Mouse (Mus musculus) spleen, adult 2 months (tissue): ENCODE measurements at regions not wholly inside any gene's neighbourhood (a gene's known extent, or its start where the extent isn't known, plus 50 kb on each side); places are given as distances from the start of the nearest gene placed in this dataset.

Experiments used
- DNase-seq, 2 experiments: peaks; one replicate each; pipeline versions ENCODE4 v3.0.0 to v3.0.0-alpha.2; 2012 to 2021; ENCODE audit warnings: low spot score in 2 of 2, low read depth in 1 of 2
- H3K27ac ChIP-seq: fragments of 200-500 bp; 2 replicates; pipeline ENCODE4 v1.5.1; 2012; ENCODE audit warnings: low read length, inconsistent platforms; ENCODE audit not compliant: insufficient read depth
- H3K27me3 ChIP-seq: fragments of 200-500 bp; 2 replicates; pipeline ENCODE4 v1.6.1; 2012; ENCODE audit warnings: mild to moderate bottlenecking, moderate library complexity, low read length, inconsistent platforms; ENCODE audit not compliant: control insufficient read depth, insufficient read depth
- H3K36me3 ChIP-seq: fragments of 200-500 bp; 2 replicates; pipeline ENCODE4 v1.6.1; 2012; ENCODE audit warnings: mild to moderate bottlenecking, low read length, inconsistent platforms; ENCODE audit not compliant: control insufficient read depth, insufficient read depth
- H3K4me1 ChIP-seq: fragments of 200-500 bp; 2 replicates; pipeline ENCODE4 v1.6.1; 2011; ENCODE audit warnings: inconsistent platforms; ENCODE audit not compliant: control insufficient read depth, insufficient read depth, insufficient read length
- H3K4me3 ChIP-seq: fragments of 200-500 bp; 2 replicates; pipeline ENCODE4 v1.5.1; 2011; ENCODE audit warnings: mild to moderate bottlenecking, inconsistent platforms; ENCODE audit not compliant: insufficient read depth, insufficient read length; ENCODE audit errors: extremely low read depth
- CTCF ChIP-seq: fragments of 200-500 bp; IDR thresholded peaks from 2 replicates; pipeline ENCODE4 v1.5.1; 2011; ENCODE audit warnings: mild to moderate bottlenecking, inconsistent platforms; ENCODE audit not compliant: insufficient read depth, insufficient read length, insufficient replicate concordance; ENCODE audit errors: extremely low read depth
- POLR2A ChIP-seq: fragments of 200-500 bp; IDR thresholded peaks from 2 replicates; pipeline ENCODE4 v1.6.1; 2011; ENCODE audit warnings: low read depth, low read length, inconsistent platforms
- WGBS: fragments of 180-500 bp; shearing (Covaris S2); methylation state at CpG from one replicate; pipeline ENCODE4 v1.1.7; 2018; 5-methylcytosine and 5-hydroxymethylcytosine counted together

DNA sequence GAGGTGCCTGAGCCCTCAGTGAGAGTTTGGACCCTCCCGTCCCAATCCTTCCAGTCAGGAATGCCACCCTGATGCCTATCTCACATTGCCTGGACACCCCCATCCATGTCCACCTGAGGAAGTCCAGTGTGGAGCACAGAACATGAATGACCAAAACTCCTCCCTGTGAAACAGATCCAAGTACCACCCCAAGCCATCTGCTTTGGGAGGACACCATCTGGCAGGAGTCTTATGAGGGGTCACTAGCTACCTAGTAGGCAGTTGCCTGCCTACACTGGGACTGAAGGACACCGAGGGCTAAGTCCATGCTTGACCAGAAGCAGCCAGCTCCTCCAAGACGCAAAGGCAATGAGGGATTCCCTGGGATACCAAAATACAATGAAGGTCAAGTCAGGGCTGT lies 119.9 kb upstream of the Ppp1r26 start:
- Histone ChIP-seq H3K4me3 (no peak overlapping the region), H3K36me3 (no peaks in the 10 kb centered on the region), H3K27me3 (no peaks in the 10 kb centered on the region), H3K27ac (no peak overlapping the region), H3K4me1 (no peaks in the 10 kb centered on the region)
- WGBS = 92% methylated on average over 3 of the region's 3 CpGs
- DNase-seq = no peak
- TF ChIP-seq POLR2A (no peak), CTCF (no peak)

DNA sequence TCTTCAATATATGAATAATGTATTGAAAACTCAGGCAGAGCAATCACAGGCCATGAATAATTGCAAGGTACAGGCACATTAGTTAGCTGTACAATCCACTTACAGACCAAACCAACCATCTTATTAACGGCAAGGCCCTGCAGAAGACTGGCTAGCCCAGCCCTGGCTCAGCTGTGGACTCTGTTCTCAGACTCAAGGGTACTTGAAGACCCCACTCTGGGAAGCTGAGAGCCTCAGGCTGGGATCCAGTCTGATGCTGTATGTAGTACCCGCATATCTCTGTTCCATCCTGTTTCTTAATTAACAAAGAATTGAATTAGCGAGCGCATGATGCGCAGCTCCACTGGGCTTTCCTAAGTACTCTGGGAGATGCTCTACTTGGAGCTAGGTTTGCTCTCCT lies 117.5 kb upstream of the Ppp1r26 start:
- Histone ChIP-seq H3K4me3 (no peak overlapping the region), H3K27me3 (no peaks in the 10 kb centered on the region), H3K27ac (no peak overlapping the region), H3K36me3 (no peaks in the 10 kb centered on the region), H3K4me1 (no peaks in the 10 kb centered on the region)
- TF ChIP-seq POLR2A = no peak
- no peak for TF ChIP-seq CTCF
- 95% methylated on average over 5 of the region's 5 CpGs for WGBS
- DNase-seq = no peak

DNA sequence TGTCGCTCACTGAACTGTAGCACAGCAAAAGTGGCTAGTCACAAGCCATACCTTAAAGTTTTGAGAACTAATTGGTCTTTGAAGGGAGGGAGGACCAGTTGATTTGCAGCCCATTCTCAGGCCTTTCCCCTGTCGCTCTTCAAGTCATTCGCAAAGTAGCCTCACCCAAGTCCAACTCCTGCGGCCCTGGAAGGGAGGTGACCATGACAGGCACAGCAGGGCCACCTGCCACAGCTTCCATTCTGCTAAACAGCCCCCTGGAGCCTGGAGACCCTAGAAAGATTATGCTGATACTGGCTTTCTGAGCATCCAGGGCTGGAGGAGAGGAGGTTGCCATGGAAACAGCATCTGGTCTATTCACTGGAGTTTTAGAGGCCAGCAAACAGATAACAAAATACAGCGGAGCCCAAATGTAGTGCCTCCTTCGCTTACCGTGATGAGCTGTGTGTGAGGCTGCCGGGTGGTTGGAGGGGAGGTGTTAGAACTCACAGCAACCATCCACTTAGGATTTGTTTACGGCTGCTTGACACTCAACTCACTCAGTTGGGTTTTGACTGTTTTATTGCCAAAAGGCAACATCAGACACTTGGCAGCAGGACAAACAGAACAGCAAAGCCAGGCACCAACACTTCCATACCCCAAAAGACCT lies 111.3 kb upstream of the Ppp1r26 start:
- Histone ChIP-seq H3K4me1 (no peaks in the 10 kb centered on the region), H3K4me3 (no peak overlapping the region), H3K36me3 (no peaks in the 10 kb centered on the region), H3K27me3 (no peaks in the 10 kb centered on the region), H3K27ac (no peak overlapping the region)
- no peak for TF ChIP-seq POLR2A
- no peak for TF ChIP-seq CTCF
- 48% methylated on average over 9 of the region's 9 CpGs for WGBS
- no peak for DNase-seq

DNA sequence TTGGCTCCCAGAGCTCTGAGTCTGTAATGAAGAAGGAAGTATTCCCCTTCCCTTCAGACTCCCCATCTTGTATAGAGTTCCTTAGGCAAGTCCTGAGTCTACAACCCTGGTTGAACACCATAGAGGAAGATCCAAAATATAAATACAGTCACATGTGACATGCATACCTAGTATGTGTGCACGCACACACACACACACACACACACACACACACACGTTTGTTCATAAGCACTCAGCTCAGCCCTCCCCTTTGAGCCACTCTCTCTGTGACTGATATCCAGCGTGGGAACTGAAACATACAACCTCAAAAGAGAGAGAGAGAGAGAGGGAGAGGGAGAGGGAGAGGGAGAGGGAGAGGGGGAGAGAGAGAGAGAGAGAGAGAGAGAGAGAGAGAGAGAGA lies 110.8 kb upstream of the Ppp1r26 start:
- Histone ChIP-seq H3K4me1 (no peaks in the 10 kb centered on the region), H3K4me3 (no peak overlapping the region), H3K27ac (no peak overlapping the region), H3K36me3 (no peaks in the 10 kb centered on the region), H3K27me3 (no peaks in the 10 kb centered on the region)
- no peak for TF ChIP-seq POLR2A
- no peak for TF ChIP-seq CTCF
- WGBS = 46% methylated on average over 3 of the region's 3 CpGs
- no peak for DNase-seq

DNA sequence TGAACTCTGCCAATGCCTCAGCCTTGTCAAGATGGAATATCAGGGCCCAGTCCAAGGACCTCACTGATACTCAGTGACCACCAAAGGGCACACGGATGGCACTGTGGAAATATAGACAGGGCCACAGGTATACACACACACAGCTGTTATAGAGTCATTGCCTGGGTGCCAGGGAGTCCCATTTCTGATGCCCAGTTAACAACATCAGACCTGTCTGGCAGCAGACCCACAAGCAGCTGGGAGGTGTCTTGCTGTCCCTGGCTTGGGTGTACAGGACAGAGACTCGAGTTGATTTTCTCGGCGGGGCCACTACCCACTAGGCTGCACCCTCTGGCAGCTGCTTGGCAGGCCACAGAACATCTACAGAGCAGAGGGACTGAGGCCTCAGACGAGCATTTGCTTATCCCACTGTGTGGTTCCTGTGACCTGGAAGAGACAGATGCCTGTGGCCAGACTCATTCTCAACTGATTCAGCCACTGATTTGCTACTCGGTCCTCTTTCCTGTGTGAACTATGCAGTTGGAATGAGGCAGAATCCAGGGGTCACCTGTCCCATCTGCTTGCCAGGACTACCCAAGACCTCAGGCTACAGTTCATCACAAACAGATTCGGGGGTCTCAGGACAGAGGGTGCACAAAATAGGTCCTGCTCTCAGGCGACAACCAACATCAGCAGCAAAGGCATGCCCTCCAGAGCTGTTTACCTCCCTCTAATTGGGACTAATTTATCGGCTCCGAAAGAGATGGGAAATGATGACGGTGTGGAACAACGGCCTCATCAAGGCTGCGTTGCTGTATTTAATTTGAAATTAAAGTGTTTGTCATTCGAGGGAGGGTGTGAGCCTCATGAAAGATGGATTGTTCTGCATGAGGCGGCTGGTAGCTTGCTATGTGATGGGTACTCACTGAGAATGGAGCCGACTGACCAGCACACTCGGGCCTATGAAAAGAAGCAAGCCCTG lies 110.0 kb upstream of the Ppp1r26 start:
- Histone ChIP-seq H3K4me3 (no peak overlapping the region), H3K36me3 (no peaks in the 10 kb centered on the region), H3K4me1 (no peaks in the 10 kb centered on the region), H3K27ac (no peak overlapping the region), H3K27me3 (no peaks in the 10 kb centered on the region)
- no peak for TF ChIP-seq POLR2A
- TF ChIP-seq CTCF = no peak
- WGBS = 72% methylated on average over 17 of the region's 17 CpGs
- DNase-seq = no peak

DNA sequence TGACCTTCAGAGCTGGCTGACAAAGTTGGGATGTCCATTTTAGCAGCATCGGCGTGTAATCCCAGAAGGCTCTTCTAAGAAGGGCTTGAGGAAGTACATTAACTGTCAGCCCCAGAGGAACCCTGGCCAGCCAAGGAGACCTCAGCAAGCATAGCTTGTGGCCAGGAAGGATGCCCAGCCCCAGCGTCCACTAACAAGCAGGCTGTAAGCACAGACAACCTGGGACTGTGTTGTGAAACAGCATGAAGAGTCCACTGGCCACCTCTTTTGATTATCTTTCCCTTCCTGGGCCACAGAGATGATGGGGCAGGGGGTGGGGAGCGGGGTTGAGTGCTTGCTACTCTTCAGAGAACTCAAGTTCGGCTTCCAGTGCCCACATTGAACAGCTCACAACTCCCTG lies 109.0 kb upstream of the Ppp1r26 start:
- DNase-seq = no peak
- no peaks in the 10 kb centered on the region for H3K4me1 ChIP-seq
- no peak for TF ChIP-seq CTCF
- TF ChIP-seq POLR2A = no peak
- no peaks in the 10 kb centered on the region for H3K36me3 ChIP-seq
- H3K27ac ChIP-seq = no peak overlapping the region
- 81% methylated on average over 5 of the region's 5 CpGs for WGBS
- no peak overlapping the region for H3K4me3 ChIP-seq
- no peaks in the 10 kb centered on the region for H3K27me3 ChIP-seq

DNA sequence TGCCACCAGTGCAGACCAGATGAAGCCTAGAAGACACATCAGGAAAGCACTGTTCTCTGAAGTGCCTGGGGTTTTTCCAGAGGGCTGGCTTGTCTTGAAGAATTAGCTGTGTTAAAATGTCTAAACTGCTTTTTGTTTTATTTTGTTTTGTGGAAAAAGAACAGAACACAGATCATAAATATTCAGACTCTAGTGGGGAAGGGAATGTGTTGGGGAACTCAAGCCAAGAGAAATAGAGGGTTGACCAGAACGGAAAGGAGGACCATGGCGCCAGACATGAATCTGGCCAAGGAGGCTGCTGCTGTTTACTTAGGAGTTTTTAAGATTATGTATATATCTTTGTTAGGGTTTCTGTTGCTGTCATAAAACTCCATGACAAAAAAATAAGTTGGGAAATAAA lies 105.3 kb upstream of the Ppp1r26 start:
- TF ChIP-seq CTCF = no peak
- TF ChIP-seq POLR2A = no peak
- Histone ChIP-seq H3K27ac (no peak overlapping the region), H3K4me3 (no peak overlapping the region), H3K36me3 (no peaks in the 10 kb centered on the region), H3K27me3 (no peaks in the 10 kb centered on the region), H3K4me1 (no peaks in the 10 kb centered on the region)
- WGBS = 83% methylated on average over 2 of the region's 2 CpGs
- DNase-seq = no peak
